Mouse (Mus musculus) ES-E14 (cell line): ENCODE data around the gene Akp3. TPM values are rescaled to one million over a fixed set of nuclear protein-coding genes. Genes with fewer than 3 reads are reported as not detected.

Experiments
- DNase-seq: peaks from one replicate; pipeline ENCODE4 v3.0.0-alpha.2; 2013; ENCODE audit warnings: low read depth, low spot score
- H3K27ac ChIP-seq: 2 replicates; pipeline ENCODE4 v1.5.1; 2012; ENCODE audit warnings: low read depth, mild to moderate bottlenecking, low read length, moderate library complexity, mixed read lengths; ENCODE audit not compliant: poor library complexity, insufficient read depth, severe bottlenecking
- H3K36me3 ChIP-seq: 2 replicates; pipeline ENCODE4 v1.6.1; 2012; ENCODE audit warnings: mild to moderate bottlenecking, low read length, moderate library complexity, mixed read lengths; ENCODE audit not compliant: control insufficient read depth, poor library complexity, insufficient read depth, severe bottlenecking
- H3K4me1 ChIP-seq, 2 experiments: fragments of 150-350 bp in 1 of 2; sonication (generic) in 1 of 2; 2 replicates each; pipeline ENCODE4 v1.6.1; 2012; ENCODE audit warnings: low read length in 2 of 2, mild to moderate bottlenecking in 1 of 2, mixed read lengths in 1 of 2; ENCODE audit not compliant: control insufficient read depth in 2 of 2, insufficient read depth in 2 of 2, poor library complexity in 1 of 2
- H3K4me3 ChIP-seq, 2 experiments: fragments of 150-350 bp in 1 of 2; sonication (generic) in 1 of 2; 2 replicates each; pipeline ENCODE4 v1.5.1; 2012; ENCODE audit warnings: low read length in 2 of 2, low read depth in 1 of 2, mild to moderate bottlenecking in 1 of 2, mixed read lengths in 1 of 2; ENCODE audit not compliant: insufficient read depth in 1 of 2, poor library complexity in 1 of 2, severe bottlenecking in 1 of 2
- H3K9ac ChIP-seq: 2 replicates; pipeline ENCODE4 v1.6.1; 2012; ENCODE audit warnings: low read depth, mild to moderate bottlenecking, low read length, mixed read lengths; ENCODE audit not compliant: poor library complexity, insufficient read depth, severe bottlenecking
- H3K9me3 ChIP-seq: fragments of 150-350 bp; sonication (generic); 2 replicates; pipeline ENCODE4 v1.6.1; 2012; ENCODE audit warnings: low read depth, mild to moderate bottlenecking, low read length; ENCODE audit not compliant: control insufficient read depth, insufficient read depth
- CHD2 ChIP-seq: IDR thresholded peaks from 2 replicates; pipeline ENCODE4 v1.6.1; 2014; ENCODE audit warnings: mild to moderate bottlenecking, low read depth, low read length, inconsistent platforms
- HCFC1 ChIP-seq: IDR thresholded peaks from 2 replicates; pipeline ENCODE4 v1.6.1; 2012; ENCODE audit warnings: low read length, inconsistent platforms, borderline replicate concordance; ENCODE audit not compliant: insufficient read depth
- MAFK ChIP-seq: IDR thresholded peaks from 2 replicates; pipeline ENCODE4 v1.6.1; 2014; ENCODE audit warnings: mild to moderate bottlenecking, low read depth, low read length, inconsistent platforms; ENCODE audit not compliant: insufficient read depth
- ZC3H11A ChIP-seq: IDR thresholded peaks from 2 replicates; pipeline ENCODE4 v1.6.1; 2012; ENCODE audit warnings: low read depth, mild to moderate bottlenecking, inconsistent platforms, low read length, borderline replicate concordance
- ZNF384 ChIP-seq: IDR thresholded peaks from 2 replicates; pipeline ENCODE4 v1.6.1; 2012; ENCODE audit warnings: low read depth, low read length, inconsistent platforms
- in situ Hi-C, 2 experiments: fragments of 600-800 bp; cut with MboI; formaldehyde crosslinking; loops; one replicate each; pipeline ENCODE4 v1.15.1; 2025; ENCODE audit warnings: low sequenced_read_pairs in 2 of 2, inconsistent platforms in 1 of 2; ENCODE audit not compliant: unreplicated experiment in 2 of 2
- total RNA-seq: library from RNA; depleted of rRNA; stranded (reverse); fragments of 300-350 nt; gene quantifications from 2 replicates; pipeline ENCODE4 v1.2.3, GENCODE M21; 2012

The Akp3 gene
- total RNA-seq, 1 experiment: not detected

DNA sequence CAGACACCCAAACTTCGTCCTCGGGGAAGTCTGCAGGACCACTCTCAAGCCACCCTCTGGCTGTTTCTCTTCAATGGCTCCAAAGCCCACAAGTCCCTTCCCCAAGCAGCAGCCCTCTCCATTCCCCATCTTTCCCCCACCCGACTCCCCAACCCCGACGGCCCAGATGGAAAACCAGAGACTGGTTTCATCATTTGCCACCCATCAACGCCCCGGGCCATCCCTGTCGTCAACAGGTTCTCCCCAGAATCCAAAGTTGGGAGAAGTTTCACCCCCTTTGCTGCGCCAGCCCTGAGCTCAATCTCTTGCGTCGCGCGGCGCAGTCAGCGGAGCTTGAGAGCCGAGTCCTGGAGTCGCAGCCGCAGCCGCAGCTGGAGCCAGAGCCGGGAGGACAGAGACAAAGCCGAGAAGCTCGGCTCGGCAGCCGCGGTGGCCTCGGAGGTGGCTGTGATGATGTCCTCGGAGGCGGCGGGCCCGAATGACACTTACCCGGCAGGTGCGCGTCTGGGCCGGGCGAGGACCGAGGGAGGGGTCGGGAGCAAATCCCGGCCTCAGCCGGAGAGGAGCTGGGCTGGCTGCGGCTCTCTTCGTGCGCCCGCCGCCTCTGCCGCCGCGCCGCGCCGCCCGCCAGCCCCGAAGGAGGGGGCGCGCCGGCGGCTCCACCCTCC is 30.9 kb downstream of the Akp3 start:
- Histone ChIP-seq H3K9me3 (no peaks in the 10 kb centered on the region), H3K9ac (no peak overlapping the region), H3K27ac (no peak overlapping the region), H3K36me3 (no peaks in the 10 kb centered on the region), H3K4me1 (peaks cover 0 to 3% of the 10 kb centered on the region in 2 experiments; a peak in 1 of 4 replicates), H3K4me3 (peak overlapping the region; percentile 54 to 61)
- in situ Hi-C loops: no loop called here
- TF ChIP-seq ZC3H11A: no peak
- TF ChIP-seq HCFC1: no peak
- no peak for TF ChIP-seq MAFK
- no peak for TF ChIP-seq CHD2
- TF ChIP-seq ZNF384: no peak
- no peak for DNase-seq

DNA sequence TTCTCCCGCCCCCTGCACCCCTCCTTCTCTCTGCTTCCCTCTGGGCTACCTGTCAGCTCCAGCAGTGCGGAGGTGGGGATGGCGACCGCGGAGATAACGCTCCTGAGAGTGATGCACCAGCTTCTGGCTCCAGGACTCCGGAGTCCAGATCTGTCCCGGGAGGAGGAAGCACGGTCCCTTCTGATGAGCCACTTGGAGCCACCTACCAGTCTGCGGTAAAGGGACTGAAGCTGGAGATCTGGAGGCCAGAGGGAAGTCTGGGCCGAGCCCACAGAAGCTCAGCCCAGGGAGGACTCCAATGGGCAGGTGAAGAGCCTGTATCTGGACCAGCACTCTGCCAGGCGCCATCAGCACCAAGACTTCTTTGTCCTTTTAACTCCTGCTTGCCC is 31.4 kb downstream of the Akp3 start, which contains the start of gene Ecel1:
Ecel1 (minus strand) TSS at position 323 of the 389 bp plus-strand sequence.
- no peak within 1 kb of the TSS for H3K27ac ChIP-seq
- no peaks in the 10 kb centered on the region for H3K9me3 ChIP-seq
- in situ Hi-C loops: no loop called here
- H3K36me3 ChIP-seq: no peaks in the 10 kb centered on the region
- no peak within 1 kb of the TSS for H3K9ac ChIP-seq
- peak within 1 kb of the TSS; percentile 54 to 61 for H3K4me3 ChIP-seq
- no peak for TF ChIP-seq ZC3H11A
- no peak for TF ChIP-seq ZNF384
- no peak for TF ChIP-seq MAFK
- TF ChIP-seq HCFC1: no peak
- no peak for TF ChIP-seq CHD2
- no peak for DNase-seq
- H3K4me1 ChIP-seq: peaks cover 0 to 3% of the 10 kb centered on the region in 2 experiments; a peak in 1 of 4 replicates

DNA sequence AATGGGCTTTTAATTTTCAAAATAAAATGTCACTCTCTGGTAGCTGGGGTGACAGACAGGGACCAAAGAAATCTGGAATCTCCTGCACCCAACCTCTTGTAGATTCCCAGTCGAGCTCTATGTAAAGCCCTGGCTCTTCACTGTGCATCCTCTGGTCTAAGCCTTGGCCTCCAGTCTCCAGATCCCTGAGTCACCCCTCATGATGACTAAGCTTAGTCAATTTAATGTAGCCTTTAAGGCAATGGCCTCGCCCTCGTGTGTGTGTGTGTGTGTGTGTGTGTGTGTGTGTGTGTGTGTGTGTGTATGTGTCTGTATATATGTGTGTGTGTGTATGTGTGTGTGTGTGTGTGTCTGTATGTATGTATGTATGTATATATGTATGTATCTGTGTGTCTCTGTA is 34.6 kb downstream of the Akp3 start:
- in situ Hi-C loops: no loop called here

DNA sequence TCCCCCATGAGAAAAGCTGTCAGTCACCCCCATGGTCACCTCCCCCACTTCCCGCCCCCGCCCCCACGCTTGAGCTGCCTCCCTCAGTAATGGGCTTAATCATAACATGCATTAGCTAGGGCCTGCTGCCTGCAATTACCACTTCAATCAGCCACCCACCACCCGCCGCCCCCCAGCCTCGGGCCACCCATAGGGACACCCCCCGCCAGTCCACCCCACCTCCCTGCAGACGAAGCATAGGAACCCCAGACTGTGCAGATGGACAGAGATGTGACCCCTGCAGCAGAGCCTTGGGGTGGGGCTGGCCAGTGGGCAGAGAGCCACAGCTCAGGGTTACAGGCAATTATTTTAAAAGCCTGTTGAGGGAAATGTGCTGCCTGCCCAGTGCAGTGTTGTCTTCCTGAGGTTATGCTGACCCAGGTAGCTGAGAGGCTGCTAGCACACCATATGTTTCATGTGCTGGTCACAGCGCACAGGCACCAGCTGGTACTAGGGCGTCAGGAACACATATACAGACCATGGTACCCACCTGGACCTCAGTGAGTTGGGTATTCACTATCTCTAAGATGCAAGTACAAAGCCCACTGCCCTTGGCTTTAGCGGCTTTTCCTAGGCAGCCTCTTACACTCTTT is 39.5 kb downstream of the Akp3 start:
- in situ Hi-C loops: no loop called here
- no peak overlapping the region for H3K9ac ChIP-seq
- DNase-seq: no peak
- H3K36me3 ChIP-seq: no peaks in the 10 kb centered on the region
- H3K9me3 ChIP-seq: no peaks in the 10 kb centered on the region
- no peak for TF ChIP-seq MAFK
- no peaks in the 10 kb centered on the region for H3K4me1 ChIP-seq
- H3K4me3 ChIP-seq: no peak overlapping the region
- no peak overlapping the region for H3K27ac ChIP-seq

More for the DNA sequence above, 34.6 kb downstream of the Akp3 start:
- H3K36me3 ChIP-seq: no peaks in the 10 kb centered on the region
- no peaks in the 10 kb centered on the region for H3K9me3 ChIP-seq
- TF ChIP-seq HCFC1: no peak
- no peak for TF ChIP-seq CHD2
- no peak for TF ChIP-seq ZNF384
- no peak for TF ChIP-seq ZC3H11A
- no peak for TF ChIP-seq MAFK
- DNase-seq: no peak
- H3K4me3 ChIP-seq: no peak overlapping the region
- H3K9ac ChIP-seq: no peak overlapping the region
- H3K27ac ChIP-seq: no peak overlapping the region
- H3K4me1 ChIP-seq: no peaks in the 10 kb centered on the region; a peak in 1 of 4 replicates

DNA sequence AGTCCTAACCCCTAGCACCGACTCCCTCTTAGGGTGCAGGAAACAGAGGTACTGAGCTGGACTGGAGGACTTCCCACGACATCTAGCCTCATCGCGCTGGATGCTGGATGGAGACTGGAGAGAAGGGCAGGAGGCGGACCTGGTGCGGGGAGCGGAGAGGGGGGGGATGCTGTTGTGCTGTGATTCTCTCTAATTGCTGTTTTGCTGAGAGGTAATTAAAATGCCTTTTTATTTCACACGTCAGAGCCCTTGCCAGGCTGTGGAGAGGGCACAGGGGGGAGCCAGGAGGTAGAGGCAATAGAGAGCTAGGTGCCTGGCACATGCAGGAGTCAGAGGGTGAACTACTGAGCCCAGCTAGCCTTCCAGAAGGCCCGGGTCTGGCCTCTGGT is 40.0 kb downstream of the Akp3 start:
- in situ Hi-C loops: no loop called here
- no peak overlapping the region for H3K4me3 ChIP-seq
- H3K27ac ChIP-seq: no peak overlapping the region
- no peaks in the 10 kb centered on the region for H3K36me3 ChIP-seq
- H3K9ac ChIP-seq: no peak overlapping the region
- no peaks in the 10 kb centered on the region for H3K9me3 ChIP-seq
- DNase-seq: no peak
- H3K4me1 ChIP-seq: no peaks in the 10 kb centered on the region
- TF ChIP-seq ZNF384 (no peak), ZC3H11A (no peak), MAFK (no peak), HCFC1 (no peak), CHD2 (no peak)
